Mouse (Mus musculus) adrenal gland, adult 8-10 months (tissue): ENCODE measurements at regions not wholly inside any gene's neighbourhood (a gene's known extent, or its start where the extent isn't known, plus 50 kb on each side); places are given as distances from the start of the nearest gene placed in this dataset.

Experiments used
- DNase-seq: peaks from one replicate; pipeline ENCODE4 v3.0.0; 2022

GRCm38 (mm10) chr4:98282275-98282674 lies 100.8 kb downstream of the Tm2d1 start:
- DNase-seq, result no peak

GRCm38 (mm10) chr4:98258336-98258735 lies 124.8 kb downstream of the Tm2d1 start:
- DNase-seq, result no peak

- DNase-seq, result no peak
Observed at GRCm38 (mm10) chr4:98257711-98258110, 125.4 kb downstream of the Tm2d1 start.

GRCm38 (mm10) chr4:98254856-98255853 lies 128.0 kb downstream of the Tm2d1 start:
- peak; percentile 12 for DNase-seq

GRCm38 (mm10) chr4:98243941-98244929 lies 138.9 kb downstream of the Tm2d1 start:
- DNase-seq, result no peak

GRCm38 (mm10) chr4:98243502-98243901 lies 139.6 kb downstream of the Tm2d1 start:
- no peak for DNase-seq

GRCm38 (mm10) chr4:98241921-98242320 lies 141.2 kb downstream of the Tm2d1 start:
- no peak for DNase-seq

GRCm38 (mm10) chr4:98240289-98240688 lies 142.8 kb downstream of the Tm2d1 start:
- no peak for DNase-seq

- no peak for DNase-seq
Observed at GRCm38 (mm10) chr4:98238075-98238474, 145.0 kb downstream of the Tm2d1 start.

- no peak for DNase-seq
Observed at GRCm38 (mm10) chr4:98237475-98237874, 145.6 kb downstream of the Tm2d1 start.

- DNase-seq, result no peak
Observed at GRCm38 (mm10) chr4:98236006-98236783, 146.9 kb downstream of the Tm2d1 start.

GRCm38 (mm10) chr4:98228193-98228592 lies 154.9 kb downstream of the Tm2d1 start:
- DNase-seq, result no peak

GRCm38 (mm10) chr4:98224366-98224765 lies 158.7 kb downstream of the Tm2d1 start:
- no peak for DNase-seq

- DNase-seq, result no peak
Observed at GRCm38 (mm10) chr4:98223429-98223828, 159.7 kb downstream of the Tm2d1 start.

- DNase-seq, result no peak
Observed at GRCm38 (mm10) chr4:98221566-98221965, 161.5 kb downstream of the Tm2d1 start.

GRCm38 (mm10) chr4:98215218-98215617 lies 167.9 kb downstream of the Tm2d1 start:
- no peak for DNase-seq

- no peak for DNase-seq
Observed at GRCm38 (mm10) chr4:98207446-98207845, 175.7 kb downstream of the Tm2d1 start.

GRCm38 (mm10) chr4:98206245-98206970 lies 176.7 kb downstream of the Tm2d1 start:
- no peak for DNase-seq

GRCm38 (mm10) chr4:98203129-98203528 lies 180.0 kb downstream of the Tm2d1 start:
- no peak for DNase-seq

GRCm38 (mm10) chr4:98202232-98202631 lies 180.9 kb downstream of the Tm2d1 start:
- no peak for DNase-seq

GRCm38 (mm10) chr4:98201102-98201501 lies 182.0 kb downstream of the Tm2d1 start:
- no peak for DNase-seq
